Mouse (Mus musculus) lung, postnatal 0 days (tissue): ENCODE results near the gene Elmod2.

Experiments used
- CTCF ChIP-seq: IDR thresholded peaks from 2 replicates; pipeline ENCODE4 v1.5.1; 2016; ENCODE audit warnings: antibody characterized with exemption, mild to moderate bottlenecking
- EP300 ChIP-seq: IDR thresholded peaks from 2 replicates; pipeline ENCODE4 v1.6.1; 2016; ENCODE audit warnings: antibody characterized with exemption, mild to moderate bottlenecking, control low read depth

DNA sequence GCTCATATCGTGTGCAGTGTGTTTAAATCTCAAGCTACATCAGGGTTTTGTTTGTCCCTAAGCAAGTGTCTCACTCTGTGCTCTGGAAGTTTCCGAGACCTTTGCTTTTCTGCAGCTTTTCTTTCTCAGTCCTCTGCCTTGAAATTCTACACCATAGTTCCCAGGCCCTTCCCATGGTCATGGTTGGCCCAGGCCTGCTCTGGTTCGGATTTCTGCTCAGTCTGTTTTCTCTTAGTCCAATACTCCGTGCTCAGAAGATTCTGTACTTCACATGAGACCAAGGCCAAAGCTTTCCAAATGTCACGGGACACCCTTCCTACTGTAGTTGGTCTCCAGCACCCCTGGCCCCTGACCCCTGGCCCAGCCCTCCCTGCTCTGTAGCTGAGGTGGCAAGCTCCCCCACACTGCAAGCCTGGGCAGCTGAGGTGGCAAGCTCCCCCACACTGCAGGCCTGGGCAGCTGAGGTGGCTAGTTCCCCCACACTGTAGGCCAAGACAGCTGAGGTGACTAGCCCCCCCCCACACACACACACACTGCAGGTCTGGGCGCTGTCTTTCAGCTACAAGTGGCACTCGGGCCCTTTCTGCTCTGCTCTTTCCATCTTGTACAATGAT lies 31.0 kb upstream of the Elmod2 start:
- TF ChIP-seq CTCF (no peak), EP300 (no peak)
